Mouse (Mus musculus) urinary bladder, adult 2 months (tissue): ENCODE results near the gene Rhd. TPM values are rescaled to one million over a fixed set of nuclear protein-coding genes. Genes with fewer than 3 reads are reported as not detected.
A peak's percentile ranks its signal among the peaks of the same experiment; 100 is the strongest.
"Not testable (repeated sequence)": the region's sequence is repeated elsewhere in the genome, so short reads cannot be mapped to it uniquely, and the experiment has no call there.

Experiments used
- DNase-seq: peaks from one replicate; pipeline ENCODE4 v3.0.0; 2022; ENCODE audit warnings: low spot score
- polyA plus RNA-seq: library from polyadenylated mRNA; depleted of rRNA; stranded (reverse); fragments of >200 nt; gene quantifications from 2 replicates; pipeline ENCODE4 v1.2.3, GENCODE M21; 2012; rRNA removed

Rhd gene
- 0.15 and 0.48 TPM in 2 replicates for polyA plus RNA-seq

- no peak for DNase-seq
Observed at GRCm38 (mm10) chr4:134863937-134864729, at the start of gene Rhd. Gene Rhd (plus strand): TSS chr4:134864536.

GRCm38 (mm10) chr4:134817706-134818105 lies 46.6 kb upstream of the Rhd start:
- no peak for DNase-seq

DNA sequence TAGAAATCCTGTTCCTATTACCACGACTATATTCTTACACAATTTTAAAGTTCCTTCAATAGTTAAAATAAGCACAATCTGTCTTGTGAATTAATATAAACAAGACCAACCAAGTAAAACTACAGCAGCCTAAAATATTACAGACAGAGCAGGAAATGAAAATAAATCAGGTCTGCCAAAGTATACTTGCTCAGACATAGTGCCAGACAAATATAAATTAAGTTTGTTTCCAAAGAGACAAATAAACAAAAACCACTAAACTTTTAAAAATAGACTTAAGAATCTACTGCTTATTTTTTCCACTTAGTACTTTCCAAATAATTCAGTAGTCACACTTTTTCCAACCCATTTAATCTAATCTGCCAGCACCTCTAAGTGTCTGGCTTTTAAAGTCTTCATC lies 43.3 kb upstream of the Rhd start:
- DNase-seq, result no peak

- DNase-seq, result no peak
Observed at GRCm38 (mm10) chr4:134823560-134823959, 40.8 kb upstream of the Rhd start.

DNA sequence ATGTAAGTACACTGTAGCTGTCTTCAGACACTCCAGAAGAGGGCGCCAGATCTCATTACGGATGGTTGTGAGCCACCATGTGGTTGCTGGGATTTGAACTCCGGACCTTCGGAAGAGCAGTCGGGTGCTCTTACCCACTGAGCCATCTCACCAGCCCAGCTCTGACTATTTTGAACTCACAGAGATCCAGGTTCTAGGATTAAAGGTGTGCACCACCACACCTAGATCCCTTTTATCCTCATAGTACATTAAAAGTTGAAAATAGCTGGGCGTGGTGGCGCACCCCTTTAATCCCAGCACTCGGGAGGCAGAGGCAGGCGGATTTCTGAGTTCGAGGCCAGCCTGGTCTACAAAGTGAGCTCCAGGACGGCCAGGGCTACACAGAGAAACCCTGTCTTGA lies 38.5 kb upstream of the Rhd start:
- not testable (repeated sequence) for DNase-seq

- DNase-seq, result no peak
Observed at GRCm38 (mm10) chr4:134826348-134826747, 38.0 kb upstream of the Rhd start.

DNA sequence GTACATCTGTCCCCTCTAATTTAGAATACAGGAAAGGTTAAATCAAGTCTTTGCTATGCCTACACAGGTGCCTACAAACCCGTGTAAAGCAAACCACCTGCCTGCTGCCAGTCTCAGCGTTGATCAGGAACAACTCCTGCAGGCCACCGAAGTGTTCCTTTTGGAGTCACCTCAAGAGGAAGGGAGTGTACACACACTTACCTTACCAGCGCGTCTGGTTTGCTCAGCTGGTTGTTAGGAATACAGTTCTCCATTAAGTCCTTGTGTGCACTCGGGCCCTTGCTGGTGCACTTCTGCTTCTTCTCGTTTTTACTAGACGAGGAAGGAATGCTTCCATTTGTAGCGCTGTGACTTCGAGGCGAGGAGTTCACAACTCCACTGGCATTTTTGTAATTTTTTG lies 36.5 kb upstream of the Rhd start:
- no peak for DNase-seq

- DNase-seq, result no peak
Observed at GRCm38 (mm10) chr4:134831934-134832333, 32.4 kb upstream of the Rhd start.

- no peak for DNase-seq
Observed at GRCm38 (mm10) chr4:134835486-134835885, 28.9 kb upstream of the Rhd start.

DNA sequence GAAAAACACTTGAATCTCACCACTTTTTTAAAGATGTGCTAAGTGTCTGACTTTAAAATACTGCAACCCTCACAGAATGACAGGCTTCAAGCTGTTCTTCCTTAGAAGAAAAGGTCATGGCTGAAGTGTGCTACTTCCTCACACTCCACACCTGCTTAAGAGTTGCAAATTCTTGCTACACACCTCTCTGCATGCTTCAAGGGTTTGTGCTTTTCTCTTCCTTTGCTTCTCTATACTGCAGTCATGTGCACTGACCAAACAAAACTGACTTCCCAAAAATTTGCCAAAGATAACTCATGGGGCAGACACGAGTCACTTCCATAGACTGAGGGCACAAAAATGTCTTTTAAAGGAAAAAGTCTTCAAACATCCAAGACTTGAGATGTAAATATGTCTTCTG lies 26.1 kb upstream of the Rhd start:
- no peak for DNase-seq

- DNase-seq, result not testable (repeated sequence)
Observed at GRCm38 (mm10) chr4:134838706-134839105, 25.6 kb upstream of the Rhd start.

- DNase-seq, result no peak
Observed at GRCm38 (mm10) chr4:134840231-134840630, 24.1 kb upstream of the Rhd start.

GRCm38 (mm10) chr4:134843566-134843965 lies 20.8 kb upstream of the Rhd start:
- DNase-seq, result no peak

- DNase-seq, result no peak
Observed at GRCm38 (mm10) chr4:134847587-134847986, 16.7 kb upstream of the Rhd start.

GRCm38 (mm10) chr4:134850551-134850950 lies 13.8 kb upstream of the Rhd start:
- no peak for DNase-seq

DNA sequence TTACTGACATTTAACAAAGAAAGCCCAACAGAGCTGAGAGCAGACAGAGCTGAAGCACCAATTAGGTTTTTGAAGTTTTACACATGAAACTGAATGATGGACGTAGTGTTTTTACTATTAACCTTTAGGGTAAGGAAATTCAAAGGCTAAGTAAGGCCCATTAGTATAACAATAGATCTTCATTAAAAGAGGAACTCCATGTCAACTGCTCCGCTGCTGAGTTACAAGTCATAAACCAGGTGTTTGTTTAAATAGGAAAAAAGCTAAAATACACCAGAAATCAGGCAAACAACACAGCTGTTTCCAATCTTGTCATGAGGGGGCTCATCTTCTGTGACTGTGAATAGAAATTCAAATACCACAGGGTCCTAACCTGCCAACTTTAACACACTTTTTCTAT lies 13.1 kb upstream of the Rhd start:
- DNase-seq, result no peak

- DNase-seq, result no peak
Observed at GRCm38 (mm10) chr4:134851876-134852275, 12.5 kb upstream of the Rhd start.

DNA sequence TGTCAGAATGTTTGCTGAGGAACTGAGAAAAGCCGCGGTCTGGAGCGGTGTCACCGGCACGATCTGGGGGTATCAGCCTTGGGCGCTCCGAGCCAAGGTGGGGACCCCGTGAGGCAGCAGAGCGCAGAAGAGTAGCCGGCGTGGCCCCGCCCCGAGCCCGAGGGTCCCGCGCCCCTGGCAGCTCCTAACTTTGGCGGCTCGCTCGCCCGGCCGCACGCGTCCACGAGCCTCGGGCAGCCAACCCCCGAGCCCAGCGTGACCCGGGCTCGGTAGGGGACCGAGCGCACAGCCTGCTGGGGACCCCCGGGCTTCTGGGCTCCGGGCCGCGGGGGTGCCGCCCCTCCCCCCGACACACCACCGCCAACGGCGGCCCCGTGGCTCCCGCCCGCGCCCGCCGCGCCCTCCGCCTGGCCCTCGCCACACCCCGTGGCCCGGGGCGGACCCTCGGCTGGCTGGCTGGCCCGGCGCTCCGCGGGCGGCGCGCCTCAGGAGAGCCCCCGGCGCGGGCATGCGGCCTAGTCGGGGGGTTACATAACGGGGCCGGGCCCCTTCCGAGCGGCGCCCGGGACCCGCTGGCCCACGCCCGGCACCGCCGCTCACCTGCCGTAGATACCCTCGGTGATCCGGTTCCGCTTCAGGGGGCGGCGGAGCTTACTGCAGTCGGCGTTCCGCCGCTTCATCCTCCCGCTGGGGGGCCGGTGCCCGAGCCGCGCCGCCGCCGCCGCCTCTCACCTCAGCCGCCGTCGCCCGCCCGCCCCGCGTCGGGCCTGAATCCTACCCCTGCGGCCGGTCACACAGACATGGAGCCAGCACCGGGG lies 11.7 kb upstream of the Rhd start:
- no peak for DNase-seq

- DNase-seq, result peak; percentile 99
Observed at GRCm38 (mm10) chr4:134853259-134853636, 11.1 kb upstream of the Rhd start, which contains the start of gene Maco1. Gene Maco1 (minus strand): TSS chr4:134853345.

DNA sequence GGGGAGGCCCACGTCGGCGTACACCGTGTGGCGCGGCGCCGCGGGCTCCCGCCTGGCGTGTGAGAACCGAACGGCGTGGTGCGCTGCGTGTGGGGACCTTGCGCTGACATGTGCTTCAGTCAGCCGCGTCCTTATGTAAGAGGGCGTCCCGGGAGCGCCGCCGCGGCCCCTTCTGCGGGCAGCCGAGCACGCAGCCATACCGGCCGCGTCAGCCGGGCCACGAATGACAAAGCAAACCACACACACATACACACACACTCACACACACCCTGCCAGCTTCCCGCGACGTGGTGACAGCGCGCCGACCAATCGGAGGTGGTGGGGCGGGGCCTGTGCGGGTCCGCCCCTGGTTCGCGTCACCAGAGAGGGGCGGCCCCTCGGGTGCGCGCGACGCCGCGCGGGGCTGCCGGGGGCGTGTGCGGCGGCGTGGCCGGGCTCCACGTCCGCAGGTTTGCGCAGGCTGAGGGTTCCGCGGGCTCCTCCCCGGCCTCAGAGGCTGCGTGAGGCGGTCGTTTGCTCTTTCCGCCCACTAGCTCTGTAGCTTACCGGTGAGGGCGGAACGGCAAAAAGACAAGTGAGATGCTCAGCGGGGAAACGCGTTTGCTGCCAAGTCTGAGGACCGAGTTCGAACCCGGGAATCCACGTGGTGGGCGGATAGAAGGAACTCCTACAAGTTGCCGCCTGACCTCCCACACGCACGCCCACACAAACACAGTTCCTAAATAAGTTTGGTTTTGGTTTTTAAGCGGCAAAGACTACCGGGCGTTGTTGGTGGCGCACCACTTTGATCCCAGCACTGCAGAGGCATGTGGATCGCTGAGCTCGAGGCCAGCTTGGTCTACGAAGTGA lies 10.5 kb upstream of the Rhd start:
- DNase-seq, result peak; percentile 85

- no peak for DNase-seq
Observed at GRCm38 (mm10) chr4:134855371-134855770, 9.0 kb upstream of the Rhd start.

- no peak for DNase-seq
Observed at GRCm38 (mm10) chr4:134856056-134856455, 8.3 kb upstream of the Rhd start.
